Mouse (Mus musculus): ENCODE results near the gene Tsc22d1.
A peak's percentile ranks its signal among the peaks of the same experiment; 100 is the strongest.

Tsc22d1 gene

DNA sequence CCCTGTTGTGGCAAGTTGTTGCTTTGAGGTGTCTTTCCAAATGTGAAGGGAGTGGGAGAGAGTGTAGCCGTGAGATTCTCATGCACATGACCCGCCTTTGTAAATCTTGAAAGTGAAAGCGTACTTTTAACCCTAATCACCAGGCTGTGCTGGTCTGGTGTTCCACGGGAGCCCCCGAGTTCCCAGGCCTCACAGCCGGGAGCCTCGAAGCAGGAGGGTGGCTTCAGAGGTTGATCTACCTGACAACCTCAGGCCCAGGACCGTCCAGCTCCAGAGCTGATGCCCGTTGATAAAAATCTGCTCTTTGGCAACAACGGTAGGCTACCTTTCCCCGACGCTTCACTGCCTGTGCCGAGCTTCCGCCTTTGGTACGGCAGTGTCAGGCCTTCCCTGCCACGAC, 72.8 kb downstream of the Tsc22d1 start:
- no peak for DNase-seq (ENCODE audit: low spot score in 2 of 2)

- DNase-seq (ENCODE audit: low spot score in 2 of 2): no peak
Measured at GRCm38 (mm10) chr14:76488101-76489044, 73.6 kb downstream of the Tsc22d1 start.

GRCm38 (mm10) chr14:76489128-76489527, 74.4 kb downstream of the Tsc22d1 start:
- DNase-seq (ENCODE audit: low spot score in 2 of 2): no peak

- DNase-seq (ENCODE audit: low spot score in 2 of 2): no peak
Measured at GRCm38 (mm10) chr14:76495022-76495421, 80.3 kb downstream of the Tsc22d1 start.

GRCm38 (mm10) chr14:76497187-76497586, 82.4 kb downstream of the Tsc22d1 start:
- DNase-seq (ENCODE audit: low spot score in 2 of 2): no peak

DNA sequence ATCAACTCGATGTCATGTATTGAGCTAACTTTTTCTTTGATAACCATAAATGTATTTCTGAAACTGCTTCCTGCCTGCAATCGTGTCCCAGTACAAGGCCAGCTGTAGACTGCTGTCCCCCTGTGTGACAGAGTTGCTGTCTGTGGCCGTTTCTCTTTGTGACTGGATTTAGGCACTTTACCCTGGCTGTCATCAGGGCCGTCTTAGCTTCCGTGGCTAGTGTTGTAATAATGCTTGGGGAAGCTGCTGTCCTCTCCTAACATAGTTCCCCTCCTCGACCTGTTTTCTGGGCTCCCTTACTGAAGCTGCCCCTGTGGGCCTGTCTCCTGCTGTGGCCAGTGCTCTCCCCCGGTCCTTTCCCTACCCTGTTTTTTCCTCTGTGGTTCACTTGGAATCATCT, 83.4 kb downstream of the Tsc22d1 start:
- no peak for DNase-seq (ENCODE audit: low spot score in 2 of 2)

DNA sequence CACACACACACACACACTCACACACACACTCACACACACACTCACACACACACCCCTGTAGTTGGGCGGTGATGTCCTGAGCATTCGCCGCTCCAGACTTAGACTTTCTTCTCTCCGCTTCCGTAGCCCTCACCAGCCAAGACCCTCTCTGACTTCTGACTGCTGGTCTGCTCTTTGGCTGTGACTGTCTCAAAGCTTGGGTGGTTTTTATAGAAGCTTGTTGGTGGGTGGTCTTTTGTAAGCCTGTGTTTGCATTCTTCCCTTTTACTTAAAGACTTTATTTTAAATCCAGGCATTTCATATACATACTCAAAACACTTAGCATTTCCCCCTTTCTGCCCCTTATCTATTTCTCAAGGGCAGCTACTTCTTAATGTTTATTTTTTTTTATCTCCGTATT, 84.7 kb downstream of the Tsc22d1 start:
- no peak for DNase-seq (ENCODE audit: low spot score in 2 of 2)

GRCm38 (mm10) chr14:76500036-76500435, 85.3 kb downstream of the Tsc22d1 start:
- DNase-seq (ENCODE audit: low spot score in 2 of 2): no peak

- peak; percentile 26 to 37 for DNase-seq (ENCODE audit: low spot score in 2 of 2)
Measured at GRCm38 (mm10) chr14:76503231-76503851, 88.6 kb downstream of the Tsc22d1 start.

DNA sequence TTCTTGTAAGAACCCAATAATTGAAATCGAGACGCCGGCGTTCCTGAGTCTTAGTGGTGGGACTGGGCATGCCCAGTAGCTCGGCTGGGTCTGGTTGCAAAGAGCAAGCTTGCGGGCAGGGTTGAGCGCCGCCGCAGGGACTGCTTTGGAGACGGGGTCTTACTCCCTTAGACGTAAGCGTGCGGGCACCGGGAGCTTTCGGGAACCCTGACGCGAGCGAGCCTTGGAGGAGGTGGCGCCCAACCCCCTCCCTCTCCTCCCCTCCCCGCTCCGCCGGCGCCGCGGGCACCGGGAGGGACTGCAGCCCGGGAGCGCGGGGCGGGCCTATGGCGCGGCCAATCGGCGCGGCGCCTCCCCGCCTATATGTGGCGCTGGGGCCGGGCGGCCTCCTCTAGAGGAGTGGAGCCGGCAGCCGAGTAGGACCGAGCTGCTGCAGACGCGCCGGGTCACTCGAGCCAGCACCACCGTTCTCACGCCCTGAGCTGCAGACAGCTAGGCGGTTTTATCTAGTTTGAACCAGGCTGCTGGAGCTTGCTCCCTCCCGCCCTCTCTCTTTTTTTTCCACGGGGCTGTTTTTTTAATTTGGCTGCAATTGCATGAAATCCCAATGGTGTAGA, 89.5 kb downstream of the Tsc22d1 start:
- DNase-seq (ENCODE audit: low spot score in 2 of 2): peak; percentile 94 to 97

DNA sequence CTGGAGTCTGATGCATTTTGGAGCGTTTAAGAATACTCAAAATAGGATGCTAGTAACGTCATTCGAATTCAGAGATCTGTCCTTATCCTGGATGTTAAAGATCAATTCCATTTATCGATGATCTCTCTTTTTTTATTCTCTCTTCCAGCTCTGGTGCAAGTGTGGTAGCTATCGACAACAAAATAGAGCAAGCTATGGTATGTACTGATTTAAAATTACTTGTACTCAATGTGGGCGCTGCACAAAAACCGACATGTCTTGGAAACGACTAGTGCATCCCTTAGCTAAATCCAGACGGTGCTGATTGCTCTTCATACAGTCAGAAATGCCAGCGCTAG, 90.3 kb downstream of the Tsc22d1 start:
- DNase-seq (ENCODE audit: low spot score in 2 of 2): no peak

- peak; percentile 90 to 91 for DNase-seq (ENCODE audit: low spot score in 2 of 2)
Measured at GRCm38 (mm10) chr14:76505439-76506220, 90.9 kb downstream of the Tsc22d1 start.

- peak in 1 of 2 experiments; percentile 29 for DNase-seq (ENCODE audit: low spot score in 2 of 2)
Measured at GRCm38 (mm10) chr14:76506425-76507205, 91.9 kb downstream of the Tsc22d1 start.

DNA sequence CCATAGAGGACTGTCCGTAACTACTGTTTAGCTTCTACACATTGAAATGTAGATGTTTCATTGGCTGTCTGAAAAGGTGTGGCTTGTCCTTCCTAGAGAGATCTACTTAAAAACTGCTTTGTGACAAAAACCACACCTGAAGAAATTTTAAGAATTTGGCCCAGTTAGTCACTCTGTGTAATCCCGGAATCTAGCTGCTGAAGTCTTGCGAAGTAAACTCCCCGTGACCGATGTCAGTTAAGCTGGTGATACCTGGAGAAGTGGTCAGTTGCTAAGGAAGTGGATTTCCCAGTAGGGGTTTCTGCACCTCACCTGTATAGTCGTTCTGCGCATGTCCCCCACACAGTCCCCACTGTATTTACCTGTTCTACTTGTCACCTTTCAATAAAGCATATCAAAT, 92.6 kb downstream of the Tsc22d1 start:
- DNase-seq (ENCODE audit: low spot score in 2 of 2): no peak

DNA sequence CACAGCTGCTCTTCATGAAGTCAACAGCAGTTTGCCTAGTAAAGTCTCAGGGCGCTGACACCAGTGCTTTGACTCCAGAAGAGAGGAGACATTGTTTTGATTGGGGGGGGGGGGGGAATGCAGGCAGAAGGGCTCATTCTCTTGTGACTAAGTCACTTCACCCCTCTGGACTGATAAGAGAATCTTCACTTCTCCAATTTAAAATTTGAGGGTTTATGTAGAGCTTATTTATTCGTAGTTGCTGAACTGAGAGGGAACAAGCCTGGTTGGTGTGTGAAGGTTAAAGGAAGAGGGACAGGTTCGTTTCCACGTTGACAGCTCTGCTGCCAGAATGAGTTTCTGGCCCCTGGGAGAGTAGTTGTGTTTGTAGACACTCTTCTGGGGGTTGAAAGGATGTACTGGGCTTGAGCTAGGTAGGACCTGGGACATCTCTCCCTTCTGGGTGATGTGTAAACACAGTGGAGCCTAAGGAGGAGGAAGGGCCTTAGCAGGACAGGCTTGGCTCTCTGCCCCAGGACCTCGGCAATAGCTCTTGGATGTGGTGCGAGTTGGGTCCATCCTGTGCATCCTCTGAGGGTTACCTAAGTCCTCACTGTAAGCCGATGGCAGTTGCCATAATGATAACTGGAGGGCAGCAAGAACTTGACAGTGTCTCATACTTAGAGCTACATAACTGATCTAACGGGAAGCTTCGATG, 93.2 kb downstream of the Tsc22d1 start:
- DNase-seq (ENCODE audit: low spot score in 2 of 2): no peak

DNA sequence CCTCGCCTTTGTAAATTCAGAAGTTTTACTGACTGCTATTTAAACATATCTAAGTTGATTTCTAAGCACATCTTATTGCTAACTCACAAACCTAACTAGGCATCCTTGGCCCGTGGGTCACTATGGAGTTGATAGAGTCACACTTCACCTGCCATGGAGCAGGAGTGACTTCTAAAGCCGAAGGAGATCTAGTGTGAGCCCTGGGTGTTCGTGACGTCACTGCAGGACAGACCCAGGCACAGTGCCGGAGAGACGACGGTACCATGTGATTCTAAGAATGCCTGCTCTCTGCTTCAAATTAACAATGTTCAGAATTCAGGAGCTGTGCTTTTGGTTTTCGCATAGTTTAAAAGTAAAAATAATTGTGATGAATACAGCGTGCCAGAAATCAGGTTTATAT, 93.9 kb downstream of the Tsc22d1 start:
- no peak for DNase-seq (ENCODE audit: low spot score in 2 of 2)

DNA sequence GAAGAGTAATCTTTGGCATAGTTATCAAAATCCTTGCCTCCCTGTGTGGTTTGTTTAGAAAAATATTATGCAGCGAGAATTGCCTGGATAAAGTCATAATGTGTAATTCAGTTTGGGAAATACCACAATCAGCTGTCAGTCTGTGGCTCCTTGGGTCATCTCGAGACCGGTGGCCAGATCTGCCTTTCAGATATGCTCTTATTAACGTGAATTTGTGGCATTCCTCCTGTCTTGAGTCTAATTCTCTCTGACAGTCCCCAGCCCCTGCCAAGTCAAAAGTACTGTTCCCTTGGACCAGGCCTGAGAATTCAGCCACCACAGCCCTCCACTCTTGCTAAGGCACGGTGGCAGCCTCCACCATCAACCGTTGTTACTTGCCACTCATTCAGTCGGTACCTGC, 97.2 kb downstream of the Tsc22d1 start:
- no peak for DNase-seq (ENCODE audit: low spot score in 2 of 2)

- no peak for DNase-seq (ENCODE audit: low spot score in 2 of 2)
Measured at GRCm38 (mm10) chr14:76513395-76514049, 98.8 kb downstream of the Tsc22d1 start.

DNA sequence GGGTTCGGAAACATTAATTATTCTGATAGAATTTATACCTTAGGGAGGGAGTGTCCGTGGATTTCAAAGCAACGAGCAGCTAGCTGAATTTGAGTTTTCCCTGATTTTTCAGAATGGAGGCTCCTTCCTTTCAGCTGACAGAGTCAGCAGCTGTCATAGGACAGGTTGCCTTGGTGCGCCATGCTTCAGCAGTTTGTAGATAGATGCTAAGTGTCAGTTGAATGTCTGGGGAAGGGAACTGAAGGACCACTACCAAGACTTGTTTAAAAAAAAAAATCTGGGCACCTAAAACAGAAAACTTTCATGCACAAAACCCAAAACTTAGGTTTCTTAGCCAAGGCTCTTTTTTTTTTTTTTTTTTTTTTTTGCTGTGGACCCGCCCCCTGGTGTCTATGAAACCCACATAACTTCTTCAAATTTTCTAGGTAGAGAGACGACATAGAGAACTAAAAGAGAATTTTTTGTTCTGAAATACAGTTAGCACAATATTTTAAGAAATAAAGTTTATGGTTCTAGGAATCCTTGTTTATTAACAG, 99.4 kb downstream of the Tsc22d1 start:
- no peak for DNase-seq (ENCODE audit: low spot score in 2 of 2)

GRCm38 (mm10) chr14:76515620-76516019, 100.9 kb downstream of the Tsc22d1 start:
- no peak for DNase-seq (ENCODE audit: low spot score in 2 of 2)
